Mouse (Mus musculus) MEL (cell line): ENCODE measurements around the gene AC109138.7. TPM values are rescaled to one million over a fixed set of nuclear protein-coding genes. Genes with fewer than 3 reads are reported as not detected.

Source experiments
- DNase-seq: peaks from one replicate; pipeline ENCODE4 v3.0.0; 2011; ENCODE audit warnings: low read depth, low spot score
- H3K27ac ChIP-seq: 2 replicates; pipeline ENCODE4 v1.5.1; 2012; ENCODE audit warnings: low read depth, mild to moderate bottlenecking, control low read depth, low read length, moderate library complexity; ENCODE audit not compliant: control insufficient read depth
- H3K27me3 ChIP-seq, 2 experiments: fragments of 150-350 bp in 1 of 2; sonication (generic) in 1 of 2; 2 replicates each; pipeline ENCODE4 v1.6.1; 2012; ENCODE audit warnings: low read length in 2 of 2, mild to moderate bottlenecking in 2 of 2, improper control_type of control experiment in 1 of 2, moderate library complexity in 1 of 2; ENCODE audit not compliant: insufficient read depth in 2 of 2, control insufficient read depth in 1 of 2
- H3K36me3 ChIP-seq, 2 experiments: 2 replicates each; pipeline ENCODE4 v1.6.1; 2012 to 2014; ENCODE audit warnings: low read length in 2 of 2, improper control_type of control experiment in 1 of 2, inconsistent platforms in 1 of 2, mild to moderate bottlenecking in 1 of 2; ENCODE audit not compliant: insufficient read depth in 2 of 2, control insufficient read depth in 1 of 2
- H3K4me1 ChIP-seq, 2 experiments: fragments of 150-350 bp in 1 of 2; sonication (generic) in 1 of 2; 2 replicates each; pipeline ENCODE4 v1.6.1; 2012; ENCODE audit warnings: low read length in 2 of 2, improper control_type of control experiment in 1 of 2, mild to moderate bottlenecking in 1 of 2; ENCODE audit not compliant: insufficient read depth in 2 of 2, control insufficient read depth in 1 of 2
- H3K4me3 ChIP-seq, 2 experiments: fragments of 150-350 bp in 1 of 2; sonication (generic) in 1 of 2; 2 replicates each; pipeline ENCODE4 v1.5.1; 2012; ENCODE audit warnings: low read depth in 2 of 2, low read length in 2 of 2, mild to moderate bottlenecking in 2 of 2, moderate library complexity in 2 of 2, control low read depth in 1 of 2, improper control_type of control experiment in 1 of 2; ENCODE audit not compliant: control insufficient read depth in 1 of 2, insufficient read depth in 1 of 2
- H3K79me2 ChIP-seq: 2 replicates; pipeline ENCODE4 v1.6.1; 2012; ENCODE audit warnings: mild to moderate bottlenecking, low read length, moderate library complexity; ENCODE audit not compliant: control insufficient read depth, poor library complexity, insufficient read depth
- H3K9ac ChIP-seq: 2 replicates; pipeline ENCODE4 v1.6.1; 2012; ENCODE audit warnings: low read depth, mild to moderate bottlenecking, control low read depth, low read length, moderate library complexity; ENCODE audit not compliant: control insufficient read depth, poor library complexity, severe bottlenecking
- H3K9me3 ChIP-seq: fragments of 150-350 bp; sonication (generic); replicated peaks from 2 replicates; pipeline ENCODE4 v1.6.1; 2012; ENCODE audit warnings: mild to moderate bottlenecking, low read length, improper control_type of control experiment, moderate library complexity; ENCODE audit not compliant: insufficient read depth
- BHLHE40 ChIP-seq: IDR thresholded peaks from 2 replicates; pipeline ENCODE4 v1.6.1; 2012; ENCODE audit warnings: low read depth, mild to moderate bottlenecking, inconsistent platforms, low read length, improper control_type of control experiment, borderline replicate concordance
- CHD1 ChIP-seq: IDR thresholded peaks from 2 replicates; pipeline ENCODE4 v1.6.1; 2012; ENCODE audit warnings: low read depth, mild to moderate bottlenecking, inconsistent platforms, low read length, improper control_type of control experiment
- CHD2 ChIP-seq: IDR thresholded peaks from 2 replicates; pipeline ENCODE4 v1.6.1; 2011; ENCODE audit warnings: low read length, improper control_type of control experiment
- CTCF ChIP-seq, 3 experiments: IDR thresholded peaks in 2 of 3; conservative IDR thresholded peaks in 1 of 3; 2 replicates each; pipeline ENCODE4 v1.5.1; 2011 to 2012; ENCODE audit warnings: low read length in 3 of 3, low read depth in 2 of 3, mild to moderate bottlenecking in 2 of 3, improper control_type of control experiment in 1 of 3, inconsistent platforms in 1 of 3, mixed read lengths in 1 of 3, moderate library complexity in 1 of 3; ENCODE audit not compliant: control insufficient read depth in 1 of 3, insufficient read depth in 1 of 3, poor library complexity in 1 of 3, severe bottlenecking in 1 of 3
- E2F4 ChIP-seq: IDR thresholded peaks from 2 replicates; pipeline ENCODE4 v1.6.1; 2011; ENCODE audit warnings: low read depth, low read length, improper control_type of control experiment, borderline replicate concordance
- ELF1 ChIP-seq: IDR thresholded peaks from 2 replicates; pipeline ENCODE4 v1.6.1; 2014; ENCODE audit warnings: low read depth, mild to moderate bottlenecking, inconsistent platforms, low read length, improper control_type of control experiment, moderate library complexity
- EP300 ChIP-seq, 2 experiments: IDR thresholded peaks; 2 replicates each; pipeline ENCODE4 v1.6.1; 2011; ENCODE audit warnings: improper control_type of control experiment in 2 of 2, low read length in 2 of 2, low read depth in 1 of 2, mild to moderate bottlenecking in 1 of 2
- ETS1 ChIP-seq: IDR thresholded peaks from 2 replicates; pipeline ENCODE4 v1.6.1; 2012; ENCODE audit warnings: low read depth, mild to moderate bottlenecking, inconsistent platforms, low read length, improper control_type of control experiment, moderate library complexity
- GABPA ChIP-seq: IDR thresholded peaks from 2 replicates; pipeline ENCODE4 v1.6.1; 2012; ENCODE audit warnings: low read depth, mild to moderate bottlenecking, inconsistent platforms, low read length, improper control_type of control experiment, moderate library complexity
- GATA1 ChIP-seq: IDR thresholded peaks from 2 replicates; pipeline ENCODE4 v1.6.1; 2011; ENCODE audit warnings: low read depth, low read length, improper control_type of control experiment
- HCFC1 ChIP-seq: IDR thresholded peaks from 2 replicates; pipeline ENCODE4 v1.6.1; 2012; ENCODE audit warnings: low read depth, mild to moderate bottlenecking, inconsistent platforms, low read length, improper control_type of control experiment, moderate library complexity
- JUND ChIP-seq: IDR thresholded peaks from 2 replicates; pipeline ENCODE4 v1.6.1; 2011; ENCODE audit warnings: low read depth, mild to moderate bottlenecking, improper control_type of control experiment, low read length
- KAT2A ChIP-seq: conservative IDR thresholded peaks from 2 replicates; pipeline ENCODE4 v1.6.1; 2012; ENCODE audit warnings: low read depth, low read length, improper control_type of control experiment, inconsistent platforms
- MAX ChIP-seq: IDR thresholded peaks from 2 replicates; pipeline ENCODE4 v1.6.1; 2011; ENCODE audit warnings: low read length, improper control_type of control experiment
- MAZ ChIP-seq: IDR thresholded peaks from 2 replicates; pipeline ENCODE4 v1.6.1; 2012; ENCODE audit warnings: low read depth, mild to moderate bottlenecking, inconsistent platforms, low read length, improper control_type of control experiment
- MEF2A ChIP-seq: IDR thresholded peaks from 2 replicates; pipeline ENCODE4 v1.6.1; 2014; ENCODE audit warnings: low read depth, mild to moderate bottlenecking, inconsistent platforms, low read length, improper control_type of control experiment; ENCODE audit not compliant: poor library complexity, insufficient replicate concordance, severe bottlenecking; ENCODE audit errors: extremely low read depth
- MXI1 ChIP-seq: IDR thresholded peaks from 2 replicates; pipeline ENCODE4 v1.6.1; 2011; ENCODE audit warnings: mild to moderate bottlenecking, low read depth, low read length, improper control_type of control experiment
- MYB ChIP-seq: IDR thresholded peaks from 2 replicates; pipeline ENCODE4 v1.6.1; 2011; ENCODE audit warnings: mild to moderate bottlenecking, low read depth, low read length, improper control_type of control experiment
- MYC ChIP-seq: IDR thresholded peaks from 2 replicates; pipeline ENCODE4 v1.6.1; 2011; ENCODE audit warnings: low read depth, mild to moderate bottlenecking, low read length, improper control_type of control experiment, moderate library complexity
- NELFE ChIP-seq: IDR thresholded peaks from 2 replicates; pipeline ENCODE4 v1.6.1; 2011; ENCODE audit warnings: low read depth, low read length, improper control_type of control experiment
- NRF1 ChIP-seq: IDR thresholded peaks from 2 replicates; pipeline ENCODE4 v1.6.1; 2014; ENCODE audit warnings: low read depth, mild to moderate bottlenecking, inconsistent platforms, low read length, improper control_type of control experiment, moderate library complexity; ENCODE audit not compliant: poor library complexity, insufficient read depth, severe bottlenecking
- POLR2A ChIP-seq, 2 experiments: IDR thresholded peaks; 2 replicates each; pipeline ENCODE4 v1.6.1; 2011 to 2012; ENCODE audit warnings: low read length in 2 of 2, mild to moderate bottlenecking in 2 of 2, control low read depth in 1 of 2, improper control_type of control experiment in 1 of 2, low read depth in 1 of 2, moderate library complexity in 1 of 2; ENCODE audit not compliant: control insufficient read depth in 1 of 2, insufficient read depth in 1 of 2, poor library complexity in 1 of 2
- POLR2AphosphoS2 ChIP-seq: IDR thresholded peaks from 2 replicates; pipeline ENCODE4 v1.6.1; 2011; ENCODE audit warnings: low read length, improper control_type of control experiment
- POLR2AphosphoS5 ChIP-seq: IDR thresholded peaks from 2 replicates; pipeline ENCODE4 v1.6.1; 2012; ENCODE audit warnings: low read depth, borderline replicate concordance, mild to moderate bottlenecking, inconsistent platforms, low read length, moderate library complexity, mixed read lengths
- RAD21 ChIP-seq: IDR thresholded peaks from 2 replicates; pipeline ENCODE4 v1.6.1; 2011; ENCODE audit warnings: mild to moderate bottlenecking, low read depth, low read length, improper control_type of control experiment
- RCOR1 ChIP-seq: IDR thresholded peaks from 2 replicates; pipeline ENCODE4 v1.6.1; 2012; ENCODE audit warnings: low read depth, mild to moderate bottlenecking, inconsistent platforms, low read length, improper control_type of control experiment
- SIN3A ChIP-seq: IDR thresholded peaks from 2 replicates; pipeline ENCODE4 v1.6.1; 2012; ENCODE audit warnings: low read length, improper control_type of control experiment, inconsistent platforms
- SMC3 ChIP-seq: IDR thresholded peaks from 2 replicates; pipeline ENCODE4 v1.6.1; 2011; ENCODE audit warnings: low read depth, low read length, improper control_type of control experiment
- TAL1 ChIP-seq: IDR thresholded peaks from 2 replicates; pipeline ENCODE4 v1.6.1; 2012; ENCODE audit warnings: mild to moderate bottlenecking, inconsistent platforms, low read length, moderate library complexity, mixed read lengths
- TBP ChIP-seq: IDR thresholded peaks from 2 replicates; pipeline ENCODE4 v1.8.0; 2011; ENCODE audit warnings: low read depth, low read length, improper control_type of control experiment
- UBTF ChIP-seq: IDR thresholded peaks from 2 replicates; pipeline ENCODE4 v1.6.1; 2012; ENCODE audit warnings: low read depth, mild to moderate bottlenecking, inconsistent platforms, low read length, improper control_type of control experiment, moderate library complexity, borderline replicate concordance; ENCODE audit not compliant: insufficient read depth
- USF1 ChIP-seq: IDR thresholded peaks from 2 replicates; pipeline ENCODE4 v1.6.1; 2014; ENCODE audit warnings: low read depth, mild to moderate bottlenecking, inconsistent platforms, low read length, improper control_type of control experiment, moderate library complexity
- USF2 ChIP-seq, 2 experiments: IDR thresholded peaks; 2 replicates each; pipeline ENCODE4 v1.6.1; 2011 to 2012; ENCODE audit warnings: improper control_type of control experiment in 2 of 2, low read length in 2 of 2, borderline replicate concordance in 1 of 2, inconsistent platforms in 1 of 2, low read depth in 1 of 2, mild to moderate bottlenecking in 1 of 2; ENCODE audit not compliant: insufficient read depth in 1 of 2
- ZC3H11A ChIP-seq: IDR thresholded peaks from 2 replicates; pipeline ENCODE4 v1.6.1; 2012; ENCODE audit warnings: low read depth, mild to moderate bottlenecking, inconsistent platforms, low read length, improper control_type of control experiment
- ZMIZ1 ChIP-seq: IDR thresholded peaks from 2 replicates; pipeline ENCODE4 v1.6.1; 2012; ENCODE audit warnings: low read depth, mild to moderate bottlenecking, inconsistent platforms, low read length, improper control_type of control experiment, moderate library complexity
- ZNF384 ChIP-seq: IDR thresholded peaks from 2 replicates; pipeline ENCODE4 v1.6.1; 2012; ENCODE audit warnings: low read depth, mild to moderate bottlenecking, inconsistent platforms, low read length, improper control_type of control experiment
- polyA plus RNA-seq, 2 experiments: library from polyadenylated mRNA; stranded (reverse) in 1 of 2; unstranded in 1 of 2; fragments of >175 nt in 1 of 2; fragments of >200 nt in 1 of 2; gene quantifications; 2 replicates each; pipeline versions ENCODE4 v1.2.1 to v1.2.4; 2012; ENCODE audit warnings: low replicate concordance in 2 of 2, low read depth in 1 of 2; ENCODE audit not compliant: insufficient read length in 2 of 2, insufficient read depth in 1 of 2, missing spikeins in 1 of 2
- total RNA-seq: library from RNA; depleted of rRNA; stranded (reverse); fragments of 300-350 nt; gene quantifications from 2 replicates; pipeline ENCODE4 v1.2.3, GENCODE M21; 2012

Gene AC109138.7
- total and polyA plus RNA-seq, 3 experiments: not detected

DNA sequence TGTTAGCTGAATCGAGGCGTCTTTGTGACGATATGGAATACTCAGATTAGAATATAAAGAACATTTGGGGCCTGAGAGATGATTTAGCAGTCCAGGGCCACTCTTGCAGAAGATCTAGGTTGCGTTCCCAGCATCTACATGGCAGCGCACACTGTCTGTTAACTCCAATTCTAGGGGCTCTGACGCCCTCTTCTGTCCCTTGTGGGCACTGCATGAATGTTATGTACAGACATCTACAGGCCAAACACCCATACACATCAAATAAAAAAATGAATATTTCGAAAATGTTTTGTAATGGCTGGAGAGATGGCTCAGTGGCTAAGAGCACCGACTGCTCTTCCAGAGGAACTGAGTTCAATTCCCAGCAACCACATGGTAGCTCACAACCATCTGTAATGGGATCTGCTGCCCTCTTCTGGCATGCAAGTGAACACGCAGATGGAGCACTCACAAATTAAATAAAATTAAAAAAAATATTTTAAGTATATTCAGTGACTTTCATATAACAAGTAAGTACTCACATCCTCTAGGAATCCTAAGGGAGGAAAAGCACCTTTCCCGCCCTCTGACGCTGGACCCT is 41.5 kb downstream of the AC109138.7 start:
- Histone ChIP-seq H3K9ac (no peak overlapping the region), H3K36me3 (peaks cover 0 to 3% of the 10 kb centered on the region in 2 experiments; a peak in 1 of 4 replicates), H3K9me3 (no peaks in the 10 kb centered on the region), H3K27me3 (no peaks in the 10 kb centered on the region), H3K27ac (no peak overlapping the region), H3K4me3 (no peak overlapping the region), H3K79me2 (peaks cover 3% of the 10 kb centered on the region; the same call in 1 of the 2 replicates), H3K4me1 (peaks cover 2 to 4% of the 10 kb centered on the region in 2 experiments; a peak in 3 of 4 replicates)
- DNase-seq: peak; percentile 67
- TF ChIP-seq MYC: peak; percentile 86
- no peak for TF ChIP-seq TAL1
- no peak for TF ChIP-seq POLR2A (IDR thresholded peaks at IDR 0.05; ENCODE audit: control insufficient read depth in 1 of 2, insufficient read depth in 1 of 2, low read depth in 1 of 2, low read length in 2 of 2, poor library complexity in 1 of 2)
- no peak for TF ChIP-seq GATA1
- no peak for TF ChIP-seq USF1
- no peak for TF ChIP-seq MAZ
- peak; percentile 24; the same call in 1 of the 2 replicates for TF ChIP-seq MXI1
- no peak for TF ChIP-seq ETS1
- TF ChIP-seq POLR2AphosphoS2: no peak
- TF ChIP-seq SMC3: peak; percentile 56
- no peak for TF ChIP-seq MAX
- TF ChIP-seq USF2 (IDR thresholded peaks at IDR 0.05; ENCODE audit: borderline replicate concordance in 1 of 2, insufficient read depth in 1 of 2, low read depth in 1 of 2, low read length in 2 of 2): no peak
- no peak for TF ChIP-seq POLR2AphosphoS5
- no peak for TF ChIP-seq KAT2A
- TF ChIP-seq UBTF: no peak
- TF ChIP-seq EP300 (IDR thresholded peaks at IDR 0.05; ENCODE audit: low read depth in 1 of 2, low read length in 2 of 2): no peak
- no peak for TF ChIP-seq JUND
- TF ChIP-seq GABPA: no peak
- no peak for TF ChIP-seq CHD2
- no peak for TF ChIP-seq RCOR1
- no peak for TF ChIP-seq CHD1
- TF ChIP-seq MYB: no peak
- no peak for TF ChIP-seq E2F4
- peak; percentile 27; the same call in 1 of the 2 replicates for TF ChIP-seq SIN3A
- no peak for TF ChIP-seq NRF1
- TF ChIP-seq ZC3H11A: peak; percentile 43; the same call in 1 of the 2 replicates
- TF ChIP-seq MEF2A: no peak
- 0 out of 2 replicates have a peak, but pooled peaks have one; percentile 22 for TF ChIP-seq HCFC1
- TF ChIP-seq BHLHE40: no peak
- TF ChIP-seq RAD21: peak; percentile 40; the same call in 1 of the 2 replicates
- no peak for TF ChIP-seq ELF1
- peak; percentile 54 to 61 (median 55) for TF ChIP-seq CTCF (IDR thresholded peaks at IDR 0.05 in 2 of 3, conservative IDR thresholded peaks at IDR 0.05 in 1 of 3; ENCODE audit: control insufficient read depth in 1 of 3, insufficient read depth in 1 of 3, low read depth in 2 of 3, low read length in 3 of 3, poor library complexity in 1 of 3, severe bottlenecking in 1 of 3)
- no peak for TF ChIP-seq NELFE
- TF ChIP-seq ZNF384: peak; percentile 51; the same call in 1 of the 2 replicates
- no peak for TF ChIP-seq TBP
- TF ChIP-seq ZMIZ1: no peak
